Mouse (Mus musculus) T-helper 2 cell (primary cell): ENCODE measurements around the gene Camta1.

ENCODE experiments used
- in situ Hi-C: fragments of 300-600 bp; cut with MboI, MseI; formaldehyde crosslinking; loops from one replicate; pipeline ENCODE4 v1.15.1; 2025; ENCODE audit warnings: high pct_unique_total_duplicates

Camta1 gene

GRCm38 (mm10) chr4:151610266-151610665 is 251.4 kb downstream of the Camta1 start:
- in situ Hi-C loops, result no loop called here

GRCm38 (mm10) chr4:151604907-151605306 is 256.8 kb downstream of the Camta1 start:
- in situ Hi-C loops, result loop anchor here (10.0 kb wide), 1 partner anchor 560 kb away; no protein-coding TSS in a partner anchor

- in situ Hi-C loops, result loop anchor here (10.0 kb wide), 1 partner anchor 560 kb away; no protein-coding TSS in a partner anchor
Measured at GRCm38 (mm10) chr4:151604481-151604880, 257.2 kb downstream of the Camta1 start.

GRCm38 (mm10) chr4:151603586-151603985 is 258.1 kb downstream of the Camta1 start:
- in situ Hi-C loops, result loop anchor here (10.0 kb wide), 1 partner anchor 561 kb away; no protein-coding TSS in a partner anchor

GRCm38 (mm10) chr4:151595116-151595515 is 266.6 kb downstream of the Camta1 start:
- in situ Hi-C loops, result no loop called here

- in situ Hi-C loops, result no loop called here
Measured at GRCm38 (mm10) chr4:151593042-151593441, 268.6 kb downstream of the Camta1 start.

GRCm38 (mm10) chr4:151586074-151586473 is 275.6 kb downstream of the Camta1 start:
- in situ Hi-C loops, result no loop called here

GRCm38 (mm10) chr4:151577961-151578360 is 283.7 kb downstream of the Camta1 start:
- in situ Hi-C loops, result no loop called here

- in situ Hi-C loops, result no loop called here
Measured at GRCm38 (mm10) chr4:151576291-151577108, 285.2 kb downstream of the Camta1 start.

- in situ Hi-C loops, result loop anchor here (5.0 kb wide), 1 partner anchor 1270 kb away; no protein-coding TSS in a partner anchor
Measured at GRCm38 (mm10) chr4:151572716-151573115, 289.0 kb downstream of the Camta1 start.

GRCm38 (mm10) chr4:151569586-151569985 is 292.1 kb downstream of the Camta1 start:
- in situ Hi-C loops, result loop anchor here (10.0 kb wide), 1 partner anchor 1145 kb away; no protein-coding TSS in a partner anchor

GRCm38 (mm10) chr4:151568887-151569286 is 292.8 kb downstream of the Camta1 start:
- in situ Hi-C loops, result loop anchor here (10.0 kb wide), 1 partner anchor 1146 kb away; no protein-coding TSS in a partner anchor

- in situ Hi-C loops, result loop anchor here (10.0 kb wide), 1 partner anchor 1148 kb away; no protein-coding TSS in a partner anchor
Measured at GRCm38 (mm10) chr4:151567105-151567504, 294.6 kb downstream of the Camta1 start.

- in situ Hi-C loops, result no loop called here
Measured at GRCm38 (mm10) chr4:151555505-151555904, 306.2 kb downstream of the Camta1 start.

GRCm38 (mm10) chr4:151549523-151549922 is 312.2 kb downstream of the Camta1 start:
- in situ Hi-C loops, result no loop called here

GRCm38 (mm10) chr4:151545452-151545851 is 316.2 kb downstream of the Camta1 start:
- in situ Hi-C loops, result no loop called here

- in situ Hi-C loops, result no loop called here
Measured at GRCm38 (mm10) chr4:151544191-151544590, 317.5 kb downstream of the Camta1 start.

- in situ Hi-C loops, result no loop called here
Measured at GRCm38 (mm10) chr4:151540546-151540945, 321.1 kb downstream of the Camta1 start.

GRCm38 (mm10) chr4:151539881-151540280 is 321.8 kb downstream of the Camta1 start:
- in situ Hi-C loops, result loop anchor here (5.0 kb wide), 1 partner anchor 1472 kb away; no protein-coding TSS in a partner anchor

GRCm38 (mm10) chr4:151539167-151539525 is 322.5 kb downstream of the Camta1 start:
- in situ Hi-C loops, result loop anchor here (5.0 kb wide), 1 partner anchor 1473 kb away; no protein-coding TSS in a partner anchor

GRCm38 (mm10) chr4:151538446-151539166 is 323.1 kb downstream of the Camta1 start:
- in situ Hi-C loops, result loop anchor here (5.0 kb wide), 1 partner anchor 1474 kb away; no protein-coding TSS in a partner anchor

GRCm38 (mm10) chr4:151535916-151536450 is 325.7 kb downstream of the Camta1 start:
- in situ Hi-C loops, result loop anchor here (5.0 kb wide), 1 partner anchor 1476 kb away; no protein-coding TSS in a partner anchor
